Comparison of ENCODE assay signal across 25 mouse cellular contexts in genomic region chr13:41105541-41105940, GRCm38 (mm10). TPM values are rescaled to one million over a fixed set of nuclear protein-coding genes. Genes with fewer than 3 reads are reported as not detected.
"Had no signal": no experiment of that assay in that cellular context is flagged by ENCODE, and none has a peak within 500 bp of the region (broad histone marks: within the 10 kb centered on the region; RNA-seq: fewer than 3 reads in every experiment).

No protein-coding gene starts in this region.

- H3K36me3 ChIP-seq: lung, embryonic 15.5 days; midbrain, embryonic 13.5 days; midbrain, embryonic 15.5 days; neural tube, embryonic 13.5 days; neural tube, embryonic 15.5 days had no signal

- H3K27ac ChIP-seq: lung, embryonic 15.5 days; macrophage; midbrain, embryonic 13.5 days; midbrain, embryonic 15.5 days; neural tube, embryonic 13.5 days; neural tube, embryonic 15.5 days had no signal

- H3K9ac ChIP-seq: liver, postnatal 0 days; lung, embryonic 15.5 days; midbrain, embryonic 13.5 days; midbrain, embryonic 15.5 days; neural tube, embryonic 13.5 days; neural tube, embryonic 15.5 days had no signal

- H3K9me3 ChIP-seq: lung, embryonic 15.5 days; megakaryocyte, embryonic 14.5 days; midbrain, embryonic 13.5 days; midbrain, embryonic 15.5 days; neural tube, embryonic 13.5 days; neural tube, embryonic 15.5 days had no signal

- H3K4me1 ChIP-seq: lung, embryonic 15.5 days; megakaryocyte, embryonic 14.5 days; midbrain, embryonic 13.5 days; midbrain, embryonic 15.5 days; neural tube, embryonic 13.5 days; neural tube, embryonic 15.5 days had no signal

- ATAC-seq: liver, postnatal 0 days; lung, postnatal 0 days; midbrain, embryonic 13.5 days; midbrain, embryonic 15.5 days had no signal

- H3K4me3 ChIP-seq: lung, embryonic 15.5 days; megakaryocyte, embryonic 14.5 days; midbrain, embryonic 13.5 days; midbrain, embryonic 15.5 days; neural tube, embryonic 13.5 days; neural tube, embryonic 15.5 days had no signal

- H3K4me2 ChIP-seq: lung, embryonic 15.5 days; midbrain, embryonic 11.5 days; midbrain, embryonic 13.5 days; midbrain, embryonic 15.5 days; neural tube, embryonic 13.5 days; neural tube, embryonic 15.5 days had no signal

- H3K27me3 ChIP-seq: midbrain, embryonic 13.5 days; neural tube, embryonic 15.5 days had no signal

- DNase-seq: liver, postnatal 0 days; lung, adult 2 months; lung, postnatal 14 days; lung, postnatal 36 days; right cerebral cortex, postnatal 14 days; thymus, adult 18-20 months; thymus, postnatal 14 days; thymus, postnatal 36 days had no signal

RNA-seq across cellular contexts. Expression of gene Gcm2, which starts 5.3 kb away (rescaled TPM):
- total RNA-seq: megakaryocyte progenitor cell, adult 5-6 weeks; midbrain, postnatal 0 days; monocyte, adult 5-6 weeks had no signal
- polyA plus RNA-seq: liver, postnatal 0 days; lung, embryonic 15.5 days; lung, postnatal 0 days; macrophage; midbrain, embryonic 11.5 days; midbrain, embryonic 13.5 days; midbrain, embryonic 15.5 days; midbrain, postnatal 0 days; neural tube, embryonic 13.5 days; neural tube, embryonic 15.5 days; stomach, embryonic 14.5 days; stomach, embryonic 16.5 days had no signal

RNA-seq across cellular contexts. Expression of gene Sycp2l, which starts 8.6 kb away (rescaled TPM):
- total RNA-seq: megakaryocyte progenitor cell, adult 5-6 weeks; monocyte, adult 5-6 weeks had no signal
- polyA plus RNA-seq: liver, postnatal 0 days; lung, adult 2 months; lung, embryonic 15.5 days; lung, postnatal 0 days; macrophage; midbrain, embryonic 11.5 days; midbrain, embryonic 13.5 days; midbrain, embryonic 15.5 days; midbrain, postnatal 0 days; neural tube, embryonic 11.5 days; neural tube, embryonic 13.5 days; neural tube, embryonic 15.5 days; spleen, adult 2 months; thymus, postnatal 0 days had no signal

RNA-seq across cellular contexts. Expression of gene Mak, which starts 26.0 kb away (rescaled TPM):
- total RNA-seq: monocyte, adult 5-6 weeks had no signal
- polyA plus RNA-seq: spleen, adult 2 months had no signal
